Mouse (Mus musculus) cortical plate, adult 2 months (tissue): ENCODE data around the gene Anks6. TPM values are rescaled to one million over a fixed set of nuclear protein-coding genes. Genes with fewer than 3 reads are reported as not detected.
A peak's percentile ranks its signal among the peaks of the same experiment; 100 is the strongest.

ENCODE experiments used
- H3K27ac ChIP-seq: fragments of 200-500 bp; 2 replicates; pipeline ENCODE4 v1.5.1; 2012; ENCODE audit warnings: low read length, control low read depth, inconsistent platforms; ENCODE audit not compliant: insufficient read depth
- H3K4me1 ChIP-seq: fragments of 200-500 bp; 2 replicates; pipeline ENCODE4 v1.6.1; 2011; ENCODE audit warnings: low read length; ENCODE audit not compliant: control insufficient read depth, insufficient read depth
- H3K4me3 ChIP-seq: fragments of 200-500 bp; 2 replicates; pipeline ENCODE4 v1.5.1; 2011; ENCODE audit warnings: mild to moderate bottlenecking, low read length, control low read depth; ENCODE audit not compliant: insufficient read depth
- CTCF ChIP-seq: fragments of 200-500 bp; IDR thresholded peaks from 2 replicates; pipeline ENCODE4 v1.5.1; 2011; ENCODE audit warnings: mild to moderate bottlenecking, control low read depth, low read length; ENCODE audit not compliant: insufficient read depth; ENCODE audit errors: extremely low read depth
- POLR2A ChIP-seq: fragments of 200-500 bp; IDR thresholded peaks from 2 replicates; pipeline ENCODE4 v1.6.1; 2011; ENCODE audit warnings: mild to moderate bottlenecking, low read length, control low read depth; ENCODE audit not compliant: insufficient read depth; ENCODE audit errors: extremely low read depth
- polyA plus RNA-seq: library from polyadenylated mRNA; depleted of rRNA; stranded (reverse); fragments of >200 nt; gene quantifications from 2 replicates; pipeline ENCODE4 v1.2.3, GENCODE M21; 2012; rRNA removed

Anks6 gene
- polyA plus RNA-seq: 18.4 and 20.7 TPM in 2 replicates

GRCm38 (mm10) chr4:47056791-47057509 lies at the start of gene Anks6:
Anks6 (minus strand) TSS chr4:47057427.
- peak within 1 kb of the TSS; percentile 57 for H3K27ac ChIP-seq
- peak within 1 kb of the TSS; percentile 78 for H3K4me3 ChIP-seq
- TF ChIP-seq CTCF: no peak
- peak; percentile 95 for TF ChIP-seq POLR2A
- peaks cover 6% of the 10 kb centered on the region for H3K4me1 ChIP-seq

- TF ChIP-seq CTCF: no peak
- no peak for TF ChIP-seq POLR2A
- H3K4me1 ChIP-seq: no peaks in the 10 kb centered on the region
- H3K4me3 ChIP-seq: no peak overlapping the region
- H3K27ac ChIP-seq: no peak overlapping the region
Measured at GRCm38 (mm10) chr4:47103561-47103960, 46.3 kb upstream of the Anks6 start.

GRCm38 (mm10) chr4:47093647-47094046 lies 36.4 kb upstream of the Anks6 start:
- Histone ChIP-seq H3K4me1 (no peaks in the 10 kb centered on the region; the same call in 1 of the 2 replicates), H3K27ac (no peak overlapping the region), H3K4me3 (no peak overlapping the region)
- TF ChIP-seq POLR2A: no peak
- TF ChIP-seq CTCF: no peak

- TF ChIP-seq POLR2A: no peak
- TF ChIP-seq CTCF: no peak
- no peaks in the 10 kb centered on the region; the same call in 1 of the 2 replicates for H3K4me1 ChIP-seq
- H3K4me3 ChIP-seq: no peak overlapping the region
- no peak overlapping the region for H3K27ac ChIP-seq
Measured at GRCm38 (mm10) chr4:47093161-47093560, 35.9 kb upstream of the Anks6 start.

GRCm38 (mm10) chr4:47092387-47093021 lies 35.3 kb upstream of the Anks6 start:
- TF ChIP-seq POLR2A (no peak), CTCF (no peak)
- peak overlapping the region; percentile 61 for H3K4me3 ChIP-seq
- H3K4me1 ChIP-seq: no peaks in the 10 kb centered on the region; the same call in 1 of the 2 replicates
- no peak overlapping the region for H3K27ac ChIP-seq

- TF ChIP-seq CTCF (no peak), POLR2A (no peak)
Measured at GRCm38 (mm10) chr4:47091493-47092386, 34.5 kb upstream of the Anks6 start, which contains the start of gene Galnt12. Galnt12 (plus strand) TSS chr4:47091909.

GRCm38 (mm10) chr4:47088671-47089070 lies 31.4 kb upstream of the Anks6 start:
- H3K4me3 ChIP-seq: no peak overlapping the region
- TF ChIP-seq POLR2A (no peak), CTCF (no peak)
- H3K4me1 ChIP-seq: no peaks in the 10 kb centered on the region; the same call in 1 of the 2 replicates
- H3K27ac ChIP-seq: no peak overlapping the region

More at GRCm38 (mm10) chr4:47091493-47092386, 34.5 kb upstream of the Anks6 start, which contains the start of gene Galnt12:
- no peaks in the 10 kb centered on the region; the same call in 1 of the 2 replicates for H3K4me1 ChIP-seq
- H3K27ac ChIP-seq: no peak within 1 kb of the TSS
- peak within 1 kb of the TSS; percentile 61 for H3K4me3 ChIP-seq

GRCm38 (mm10) chr4:47083824-47084223 lies 26.6 kb upstream of the Anks6 start:
- TF ChIP-seq CTCF (no peak), POLR2A (no peak)
- no peak overlapping the region for H3K27ac ChIP-seq
- H3K4me1 ChIP-seq: no peaks in the 10 kb centered on the region
- no peak overlapping the region for H3K4me3 ChIP-seq

- no peak overlapping the region for H3K4me3 ChIP-seq
- no peak overlapping the region; the same call in 1 of the 2 replicates for H3K27ac ChIP-seq
- TF ChIP-seq CTCF (no peak), POLR2A (no peak)
- H3K4me1 ChIP-seq: no peaks in the 10 kb centered on the region
Measured at GRCm38 (mm10) chr4:47080647-47081010, 23.4 kb upstream of the Anks6 start.
